Mouse (Mus musculus): ENCODE results near the gene Akr1d1.

Gene Akr1d1

DNA sequence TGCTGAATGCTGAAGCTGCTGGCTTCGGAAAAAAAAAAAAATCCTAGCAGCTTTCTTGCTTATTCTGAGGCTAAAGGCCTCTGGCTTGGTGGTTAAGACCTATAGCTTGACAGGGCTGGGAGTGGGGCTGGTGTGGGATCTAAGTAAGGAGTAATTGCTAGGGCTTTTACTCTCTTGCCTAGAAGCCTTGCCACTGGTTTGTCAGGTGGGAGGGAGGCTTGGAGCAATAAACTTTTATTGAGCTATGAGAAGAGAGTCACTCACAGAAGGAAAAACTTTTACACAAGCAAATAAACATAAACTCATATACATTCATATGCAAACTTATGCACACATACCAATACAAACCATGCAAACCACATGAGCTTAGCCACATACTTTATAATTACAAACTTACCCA, 42.0 kb downstream of the Akr1d1 start:
- no peak for DNase-seq

DNA sequence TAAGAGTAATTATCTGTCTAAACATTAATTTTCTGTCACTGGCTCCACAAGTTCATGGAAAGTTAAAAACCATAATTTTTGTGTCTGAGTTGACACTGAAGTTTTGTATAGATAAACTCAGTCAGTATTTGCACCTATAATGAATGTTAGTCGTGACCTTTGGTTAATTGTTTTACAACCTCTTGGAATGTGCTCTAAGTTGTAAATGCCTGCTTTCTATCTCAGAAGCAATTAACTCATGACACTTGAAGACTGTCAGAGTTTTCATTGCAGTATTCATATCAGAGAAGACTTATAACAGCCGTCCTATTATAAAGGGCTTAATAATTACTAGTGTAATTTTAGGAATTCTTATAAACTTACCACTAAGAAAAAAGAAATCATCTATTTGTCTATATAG, 43.0 kb downstream of the Akr1d1 start:
- DNase-seq, result no peak

DNA sequence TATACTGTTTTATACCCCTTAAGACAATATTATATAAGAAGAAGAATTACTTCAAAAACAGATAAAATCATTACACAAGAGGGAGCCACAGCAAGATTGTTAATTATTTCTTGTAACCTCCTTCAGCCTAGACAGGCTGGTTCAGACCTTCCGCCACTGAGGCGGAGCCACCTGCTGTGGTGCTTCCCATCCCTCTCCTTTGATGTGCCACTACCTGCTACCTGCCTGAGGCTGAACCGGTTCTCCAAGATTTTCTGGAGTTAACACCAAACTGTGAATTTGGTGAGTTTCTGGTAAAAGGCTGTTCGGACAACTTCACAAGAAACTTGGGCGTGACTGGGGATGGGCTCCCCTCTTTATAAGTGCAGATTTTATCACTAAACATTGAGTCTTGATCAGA, 50.5 kb downstream of the Akr1d1 start:
- DNase-seq, result no peak

DNA sequence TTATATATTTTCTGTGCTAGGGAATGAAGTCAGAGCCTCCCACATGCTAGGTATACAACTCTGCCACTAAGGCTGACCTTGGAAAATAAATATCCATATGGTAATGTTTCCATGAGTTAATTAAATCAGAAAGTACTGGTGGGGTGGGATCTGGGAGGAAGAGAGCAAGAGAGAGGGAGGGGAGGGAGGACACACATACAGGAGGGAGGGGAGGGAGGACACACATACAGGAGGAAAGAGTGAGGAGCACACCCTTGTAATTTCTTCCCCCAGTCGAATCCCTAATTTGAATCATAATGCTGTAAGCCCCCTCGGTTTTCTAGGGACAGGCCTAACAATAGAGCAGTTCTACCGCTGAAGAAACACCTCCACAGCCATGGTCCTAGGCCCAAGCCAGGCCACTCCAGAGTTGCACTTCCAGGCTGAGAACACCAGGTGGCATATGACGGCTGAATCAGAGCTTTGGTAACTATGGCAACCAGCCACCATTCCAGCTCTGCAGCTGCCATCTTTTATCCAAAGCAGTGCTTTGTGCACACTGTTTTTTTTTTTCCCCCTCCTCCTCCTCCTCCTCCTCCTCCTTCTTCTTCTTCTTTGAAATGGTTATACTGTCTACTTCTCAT, 59.5 kb downstream of the Akr1d1 start:
- DNase-seq, result peak; percentile 29

DNA sequence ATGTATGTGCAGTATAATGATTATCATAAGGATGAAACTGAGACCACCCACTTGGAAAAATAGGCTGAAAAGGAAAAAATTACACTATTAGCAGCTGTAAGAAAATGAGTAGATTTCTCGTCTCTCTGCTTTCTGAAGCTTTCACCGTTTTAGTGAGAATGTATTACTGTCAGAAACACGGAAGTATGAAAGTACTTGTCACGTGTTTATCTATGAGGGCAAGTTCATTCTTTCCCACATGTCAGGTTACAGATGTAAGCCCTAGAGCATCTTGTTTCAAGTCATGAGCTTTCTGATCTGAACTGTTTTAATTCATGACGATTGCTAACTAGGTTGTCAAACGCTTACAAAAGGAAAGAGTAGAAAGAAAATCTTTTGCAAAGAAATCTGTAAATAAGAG, 60.8 kb downstream of the Akr1d1 start:
- no peak for DNase-seq

DNA sequence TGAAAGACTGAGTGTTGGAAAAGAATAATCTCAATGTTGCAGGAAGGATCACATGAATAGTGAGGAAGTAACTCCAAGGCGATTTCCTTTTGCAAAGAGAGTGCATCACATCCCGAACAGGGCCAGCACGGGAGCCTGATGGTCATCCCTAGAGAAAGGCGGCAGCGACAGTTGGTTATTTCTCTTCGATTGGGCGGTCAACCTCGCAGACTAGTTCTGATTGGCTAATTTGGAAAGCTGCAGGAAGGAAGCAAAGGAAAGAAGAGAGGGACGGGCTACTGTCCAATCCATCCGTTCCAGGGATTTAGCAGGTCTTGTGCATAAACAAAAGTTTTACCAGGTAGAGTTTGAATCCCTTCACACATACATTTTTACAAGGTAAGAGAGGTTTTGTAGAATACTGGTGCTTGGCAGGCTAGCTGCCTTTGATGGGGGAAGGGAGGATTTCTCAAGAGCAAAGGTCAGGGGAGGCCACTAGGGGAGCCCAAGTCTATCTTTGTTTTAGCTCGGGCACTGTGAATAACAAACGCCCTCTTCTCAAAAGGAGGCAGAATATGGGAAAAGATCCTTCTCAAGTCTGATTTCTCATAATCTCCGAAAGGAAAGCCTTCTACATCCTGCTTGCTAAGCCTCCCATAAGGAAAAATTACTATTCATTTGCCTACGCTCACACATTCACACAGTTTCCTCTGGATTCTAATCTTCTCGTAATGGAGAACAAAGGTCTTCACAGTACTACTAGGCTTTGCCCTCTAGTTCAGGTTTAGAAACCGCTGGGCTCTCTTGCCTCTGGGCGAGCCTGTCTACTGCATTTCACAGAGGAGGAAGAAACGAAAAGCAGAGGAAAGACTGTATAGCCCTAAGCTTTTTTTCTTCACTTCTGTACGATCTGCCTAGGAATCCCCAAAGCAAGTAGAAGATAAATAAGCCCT, 62.4 kb downstream of the Akr1d1 start:
- peak; percentile 22 for DNase-seq

DNA sequence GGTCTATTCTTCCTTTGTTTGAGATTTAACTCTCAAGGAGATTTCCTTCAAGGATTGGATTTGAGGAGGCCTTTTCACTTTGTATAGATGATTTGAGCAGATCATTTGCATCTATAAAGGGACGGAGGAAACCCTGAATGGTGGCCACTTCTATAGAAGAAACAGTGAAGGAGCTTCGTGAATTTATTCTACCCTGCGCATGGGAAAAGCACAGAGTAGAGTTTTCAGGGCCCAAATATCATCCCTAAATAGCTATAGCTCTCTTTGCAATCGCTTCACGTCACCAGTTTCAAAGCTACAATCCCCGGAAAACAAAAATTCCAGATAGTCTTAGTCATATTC, 63.0 kb downstream of the Akr1d1 start:
- DNase-seq, result no peak

DNA sequence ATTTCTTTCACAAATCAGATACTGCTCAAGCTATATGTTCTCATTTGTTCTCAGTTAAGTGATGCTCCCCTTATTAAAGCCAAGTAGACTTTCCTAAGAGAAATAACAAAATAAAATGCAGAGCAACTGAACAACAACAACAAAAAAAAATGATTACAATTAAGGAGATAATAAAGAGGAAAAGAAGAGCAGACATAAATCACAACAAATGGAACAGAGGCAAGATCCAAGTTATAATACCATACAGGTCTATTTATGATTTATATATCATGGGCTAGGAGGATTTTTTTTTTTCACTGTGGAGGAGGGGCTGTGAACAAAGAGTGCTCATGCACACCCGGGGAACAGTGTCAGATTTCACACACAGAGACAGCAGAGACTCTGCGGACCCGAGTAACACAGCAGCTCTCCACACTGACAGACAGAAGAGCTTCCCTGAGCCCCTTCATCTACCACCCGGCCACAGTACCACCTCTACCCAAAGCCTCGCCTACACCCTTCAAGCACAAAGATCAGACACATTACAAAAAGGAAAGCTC, 63.6 kb downstream of the Akr1d1 start:
- DNase-seq, result no peak

DNA sequence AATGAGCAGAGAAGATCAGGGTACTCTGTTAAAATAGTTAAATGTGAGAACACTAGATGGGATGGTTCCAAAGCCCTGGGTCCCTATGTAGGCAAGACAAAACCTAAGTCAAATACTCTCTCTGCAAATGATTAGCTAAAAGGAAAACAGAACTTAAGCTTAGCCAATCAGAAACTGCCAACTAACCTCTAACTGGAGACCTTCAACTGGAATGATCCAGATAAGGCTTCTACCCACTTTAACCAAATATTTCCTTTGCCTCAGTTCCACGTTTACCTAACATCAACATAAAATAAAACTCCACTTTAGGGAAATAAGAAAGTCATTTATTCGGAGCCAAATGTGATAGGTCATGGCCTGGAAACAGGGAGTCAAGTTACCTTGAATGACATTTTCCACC, 67.1 kb downstream of the Akr1d1 start:
- no peak for DNase-seq

DNA sequence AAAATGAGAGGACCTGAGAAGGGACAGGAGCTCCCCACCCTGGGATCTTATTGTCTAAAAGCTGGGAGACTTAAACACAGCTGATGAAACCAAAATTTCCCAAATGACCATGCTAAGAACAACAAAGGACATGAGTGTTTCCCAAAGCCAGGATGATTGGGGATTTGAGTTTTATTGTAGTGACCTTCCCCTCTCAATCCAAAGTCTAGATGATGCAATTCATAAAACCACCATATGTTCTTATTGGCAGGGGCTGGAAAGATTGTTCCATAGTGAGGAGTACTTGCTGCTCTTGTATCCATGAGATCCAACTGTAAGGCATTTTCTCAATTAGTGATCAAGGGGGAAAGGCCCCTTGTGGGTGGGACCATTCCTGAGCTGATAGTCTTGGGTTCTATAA, 68.1 kb downstream of the Akr1d1 start:
- no peak for DNase-seq

DNA sequence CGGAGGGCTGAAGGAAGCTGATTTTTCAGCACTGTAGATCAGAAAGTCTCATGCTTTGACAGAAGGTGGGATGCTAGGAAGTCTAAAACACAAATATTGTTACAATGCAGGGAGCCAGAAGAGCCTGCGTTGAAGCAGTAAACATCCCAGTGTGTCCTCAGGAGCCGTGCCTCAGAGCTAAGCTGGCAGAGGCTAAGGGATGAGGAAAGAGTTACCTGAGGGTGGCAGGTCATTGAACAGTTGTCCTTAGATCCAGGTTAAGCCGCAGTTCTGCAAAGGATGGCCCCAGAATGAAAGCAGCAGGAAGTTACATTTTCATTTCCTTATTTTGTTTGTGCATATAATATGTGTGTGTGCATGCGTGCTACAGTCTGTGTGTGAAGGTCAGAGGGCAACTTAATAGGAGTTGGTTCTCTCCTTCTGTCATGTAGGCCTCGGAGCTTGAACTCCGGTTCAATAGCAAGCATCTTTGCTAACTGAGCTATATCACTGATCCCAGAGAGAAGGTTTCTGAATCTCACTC, 71.1 kb downstream of the Akr1d1 start:
- DNase-seq, result no peak

DNA sequence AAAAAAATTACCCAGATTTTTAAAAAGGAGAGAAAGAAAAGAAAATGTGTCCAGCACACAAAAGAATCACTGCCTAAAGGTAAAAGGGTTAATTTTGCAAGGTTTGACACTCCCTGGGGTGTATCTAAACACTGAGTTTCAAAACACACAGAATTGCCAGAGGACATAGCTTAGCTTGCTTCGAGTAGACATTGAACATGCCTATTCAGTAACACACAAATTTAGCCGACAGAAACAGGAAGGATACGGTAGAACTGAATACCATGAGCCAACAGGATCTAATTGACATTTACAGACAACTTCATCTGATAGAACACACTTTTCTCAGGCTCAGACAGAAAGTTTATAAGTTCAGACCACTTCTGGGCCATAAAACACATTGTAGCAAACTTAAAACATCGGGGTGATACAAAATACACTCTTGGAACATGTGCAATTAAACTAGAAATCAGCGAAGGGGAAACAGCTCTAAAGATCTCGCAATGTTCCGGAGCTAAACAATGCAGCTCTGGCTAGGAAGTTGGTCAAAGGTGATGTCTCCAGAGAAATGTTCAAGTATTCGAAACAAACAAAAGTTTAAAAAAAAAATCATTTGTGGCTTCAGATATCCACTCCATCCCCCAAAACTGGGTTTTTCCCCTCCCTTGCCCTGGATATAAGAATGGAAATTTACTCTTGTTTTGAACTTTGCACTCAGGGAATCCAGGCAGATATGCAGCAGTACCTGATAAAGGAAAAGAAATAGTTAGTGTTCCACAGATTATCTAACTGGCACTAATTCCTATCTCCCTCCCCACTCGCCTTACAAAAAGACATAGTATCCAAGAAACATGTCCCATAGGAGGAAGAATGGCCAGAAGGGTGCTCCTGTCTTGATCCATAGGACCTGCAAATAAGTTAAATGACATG, 73.1 kb downstream of the Akr1d1 start:
- no peak for DNase-seq

DNA sequence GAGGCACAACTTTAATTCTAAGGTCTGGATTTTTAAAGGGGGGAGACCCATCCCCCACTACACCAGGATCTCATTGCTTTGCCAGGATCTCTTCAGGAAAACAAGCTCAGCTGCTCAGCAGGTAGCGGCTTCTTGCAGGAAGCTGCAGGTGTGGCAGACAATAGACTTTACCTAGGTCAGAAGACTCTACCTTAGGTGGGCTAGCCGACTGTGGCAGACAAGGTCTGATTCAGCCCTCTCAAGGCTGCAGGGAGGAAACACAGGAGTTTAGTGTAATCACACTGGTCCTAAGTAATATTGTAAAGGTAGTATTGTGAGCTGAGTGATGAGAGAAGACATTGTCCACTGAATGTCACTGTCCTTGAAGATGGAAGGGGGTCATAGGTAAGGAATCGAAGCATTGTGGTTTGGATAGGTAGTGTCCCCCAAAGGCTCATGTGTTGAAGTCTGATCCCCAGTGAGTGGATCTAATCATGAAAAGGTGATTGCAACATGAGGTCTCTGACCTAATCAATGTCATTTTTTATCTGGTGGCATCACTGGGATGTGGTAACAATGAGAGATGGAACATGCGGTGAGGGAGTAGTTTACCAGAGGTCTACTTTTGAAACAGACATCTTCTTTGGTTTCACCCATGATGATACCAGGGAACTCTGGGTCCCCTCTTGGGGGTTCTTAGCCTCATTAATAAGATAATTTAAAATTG, 74.4 kb downstream of the Akr1d1 start:
- DNase-seq, result no peak

DNA sequence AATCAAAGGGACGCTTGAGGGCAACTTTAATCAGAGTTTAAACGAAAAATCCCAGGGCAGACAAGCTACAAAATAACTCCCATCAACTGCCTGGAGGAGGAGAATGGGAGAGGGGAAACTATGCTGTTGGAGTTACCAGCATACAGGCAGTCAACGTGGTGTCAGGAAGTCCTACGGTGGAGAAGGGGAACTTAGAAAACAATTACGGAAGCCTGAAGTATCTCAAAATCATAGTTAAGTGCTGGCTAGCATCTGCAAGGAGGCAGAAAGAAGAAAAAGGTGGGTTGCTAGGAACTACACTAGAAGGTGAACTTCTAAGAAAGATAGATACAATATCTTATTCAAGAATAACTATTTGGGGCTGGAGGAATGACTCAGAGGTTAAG, 74.9 kb downstream of the Akr1d1 start:
- no peak for DNase-seq

DNA sequence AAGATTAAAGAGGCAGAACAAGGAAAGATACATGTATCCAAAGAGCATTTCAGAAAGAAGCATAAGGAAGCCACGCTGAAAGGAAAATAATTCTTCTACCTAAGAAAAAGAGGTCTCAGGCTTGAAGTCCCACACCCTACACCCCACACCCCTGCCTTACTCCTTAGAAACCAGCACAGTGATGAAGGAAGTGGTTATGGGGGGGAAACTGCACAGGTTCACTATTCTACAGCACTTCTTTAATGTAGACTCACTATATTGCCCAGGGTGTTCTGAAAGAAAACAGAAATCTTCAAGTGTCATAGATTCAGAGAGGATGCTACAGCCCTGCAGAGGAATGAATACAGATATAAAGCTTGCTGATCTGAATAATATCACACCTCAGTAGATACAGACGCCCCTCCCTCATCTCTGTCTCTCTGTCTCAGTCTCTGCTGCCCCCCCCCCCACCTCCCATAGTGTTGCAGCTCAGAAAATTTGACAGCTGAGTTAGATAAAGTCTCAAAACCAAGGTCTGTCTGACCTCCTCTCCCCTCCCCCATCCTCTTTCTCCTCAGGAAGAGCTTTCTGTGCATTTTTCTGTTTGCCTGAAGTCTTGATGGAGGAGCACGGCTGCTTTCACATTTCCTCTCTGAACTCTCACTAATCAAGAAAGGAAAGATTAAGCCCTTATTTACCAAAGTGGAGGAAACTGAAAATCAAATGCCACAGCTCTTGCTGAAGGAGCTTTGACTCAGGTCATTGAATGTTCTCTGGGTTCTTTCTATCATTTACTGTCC, 77.7 kb downstream of the Akr1d1 start:
- DNase-seq, result no peak

DNA sequence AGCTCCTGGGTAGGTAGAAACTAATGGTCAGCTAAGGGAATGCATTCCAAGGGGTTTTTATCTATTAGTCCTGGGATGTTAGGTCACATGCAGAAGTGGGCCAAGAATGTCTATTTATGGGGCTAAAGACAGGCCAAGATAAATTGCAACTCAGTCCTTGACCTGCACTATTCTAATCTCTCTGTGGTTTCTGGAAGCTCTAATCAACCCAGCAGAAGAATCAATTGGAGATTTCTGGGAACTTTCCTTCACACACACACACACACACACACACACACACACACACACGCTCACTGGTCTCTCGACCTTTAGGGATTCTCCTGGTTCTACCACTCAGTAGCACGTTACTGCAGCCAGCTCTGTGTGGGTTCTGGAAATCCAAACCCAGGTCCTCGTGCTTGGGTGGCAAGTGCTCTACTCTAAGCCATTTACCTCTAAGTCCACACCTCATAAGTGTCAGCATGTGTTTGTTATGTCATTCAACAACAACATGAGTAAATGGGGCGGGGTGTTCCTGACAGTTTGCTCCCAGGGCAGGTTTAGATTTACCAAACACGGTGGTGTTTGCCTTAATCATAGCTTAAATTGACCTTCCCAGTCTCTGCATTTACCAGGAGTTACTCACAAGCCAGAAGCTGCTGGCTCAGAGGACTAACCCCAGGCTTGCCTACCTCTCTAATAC, 82.8 kb downstream of the Akr1d1 start:
- DNase-seq, result no peak

DNA sequence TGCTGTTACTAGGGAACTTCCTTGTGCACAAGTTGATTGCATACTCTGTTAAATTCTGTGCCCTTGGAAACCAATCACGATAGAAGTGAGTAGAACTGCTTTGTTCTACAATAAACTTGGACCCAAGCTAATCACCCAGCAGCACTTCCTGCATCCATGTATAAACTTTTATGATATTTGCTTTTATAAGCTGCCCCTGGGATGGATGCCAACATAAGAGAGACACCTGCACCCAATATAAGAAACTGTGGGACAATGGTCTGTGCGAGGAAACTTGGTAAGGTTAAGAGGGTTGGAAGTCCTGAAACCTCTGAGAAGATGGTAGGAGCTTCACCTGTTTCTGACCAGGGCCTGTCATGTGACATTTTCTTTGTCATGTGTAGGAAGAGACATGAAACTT, 85.5 kb downstream of the Akr1d1 start:
- no peak for DNase-seq

DNA sequence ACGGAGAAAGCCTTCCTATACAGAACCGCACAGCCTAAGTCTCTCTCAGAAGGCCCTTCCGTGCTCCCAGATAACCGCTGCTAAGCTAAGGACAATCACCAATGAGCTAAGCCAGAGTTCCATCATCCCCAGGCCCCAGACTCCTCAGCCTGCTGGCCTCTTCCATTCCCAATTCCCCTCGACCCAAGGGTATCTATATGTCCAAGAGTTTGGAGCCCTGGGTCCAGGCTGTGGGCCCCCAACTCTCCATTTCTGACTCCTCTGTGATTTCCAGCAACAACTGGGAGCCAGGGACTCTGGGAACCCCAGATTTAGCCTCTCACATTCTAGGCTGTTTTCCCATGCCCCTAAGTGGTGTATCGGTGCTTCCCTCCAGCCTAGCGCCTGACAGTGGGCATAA, 86.2 kb downstream of the Akr1d1 start:
- no peak for DNase-seq

DNA sequence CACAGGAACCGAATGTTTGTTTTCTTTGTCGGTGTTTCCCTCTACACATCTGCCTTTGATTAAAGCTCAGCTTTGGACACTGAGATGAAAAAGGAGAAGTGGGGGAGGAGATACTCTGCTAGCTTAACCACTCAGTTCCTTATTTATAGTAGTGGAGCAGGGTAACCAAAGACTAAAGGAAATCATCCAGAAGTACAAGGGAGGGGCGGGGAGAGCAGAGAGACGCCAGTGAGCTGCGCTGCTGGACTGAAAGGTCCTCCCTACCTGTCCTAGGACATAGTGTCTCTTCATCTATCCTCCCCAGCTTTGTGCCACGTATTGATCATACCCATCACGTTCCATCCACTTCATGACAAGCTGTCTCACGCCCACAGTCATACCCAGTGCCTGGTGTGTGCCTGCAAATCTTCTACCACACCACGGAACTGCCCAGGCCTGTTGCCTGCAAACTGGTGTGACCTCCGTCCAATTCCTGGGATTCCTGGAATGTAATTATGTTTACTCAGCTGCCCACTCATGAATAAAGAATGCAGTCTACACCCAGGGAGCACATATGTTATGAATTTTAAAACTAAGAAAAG, 87.5 kb downstream of the Akr1d1 start:
- DNase-seq, result no peak

Measured in cerebellum, adult 11 months (tissue).